Mouse (Mus musculus) liver, embryonic 16.5 days (tissue): ENCODE results near the gene Hephl1. TPM values are rescaled to one million over a fixed set of nuclear protein-coding genes. Genes with fewer than 3 reads are reported as not detected.

Source experiments
- ATAC-seq: fragments of 200-750 bp; cut with Nextera tagmentation; 2 replicates; pipeline ENCODE4 v1.8.0; 2017; ENCODE audit warnings: low read depth, mild to moderate bottlenecking, moderate number of reproducible peaks, moderate library complexity
- H3K27ac ChIP-seq: fragments of 300-500 bp; sonication (generic); 2 replicates; pipeline ENCODE4 v1.5.1; 2014; ENCODE audit warnings: mild to moderate bottlenecking, low read length
- H3K27me3 ChIP-seq: fragments of 300-500 bp; sonication (generic); 2 replicates; pipeline ENCODE4 v1.6.1; 2014; ENCODE audit warnings: low read depth, low read length, mixed read lengths; ENCODE audit not compliant: control insufficient read depth, insufficient read depth
- H3K36me3 ChIP-seq: fragments of 300-500 bp; sonication (generic); 2 replicates; pipeline ENCODE4 v1.6.1; 2014; ENCODE audit warnings: mild to moderate bottlenecking; ENCODE audit not compliant: control insufficient read depth, insufficient read depth
- H3K4me1 ChIP-seq: fragments of 300-500 bp; sonication (generic); 2 replicates; pipeline ENCODE4 v1.6.1; 2014; ENCODE audit warnings: low read depth, low read length, mixed read lengths; ENCODE audit not compliant: control insufficient read depth
- H3K4me2 ChIP-seq: fragments of 300-500 bp; sonication (generic); 2 replicates; pipeline ENCODE4 v1.6.1; 2014; ENCODE audit warnings: low read depth, low read length, mixed read lengths
- H3K4me3 ChIP-seq: fragments of 300-500 bp; sonication (generic); 2 replicates; pipeline ENCODE4 v1.5.1; 2014; ENCODE audit warnings: low read depth, mild to moderate bottlenecking, low read length
- H3K9ac ChIP-seq: fragments of 300-500 bp; sonication (generic); 2 replicates; pipeline ENCODE4 v1.6.1; 2014; ENCODE audit warnings: low read depth, low read length
- H3K9me3 ChIP-seq: fragments of 300-500 bp; sonication (generic); replicated peaks from 2 replicates; pipeline ENCODE4 v1.6.1; 2016; ENCODE audit warnings: low read length; ENCODE audit not compliant: control insufficient read depth
- WGBS: fragments of 180-500 bp; shearing (Covaris S2); extraction: QIAGEN DNeasy Blood & Tissue Kit; methylation state at CpG from one replicate; pipeline ENCODE4 v1.1.7; 2014; ENCODE audit not compliant: insufficient replicate concordance; 5-methylcytosine and 5-hydroxymethylcytosine counted together
- polyA plus RNA-seq: library from polyadenylated mRNA; unstranded; fragments of >200 nt; fragmentation: Nextera tagmentation; extraction: Ambion mirVana; gene quantifications from 2 replicates; pipeline ENCODE4 v1.2.1, GENCODE M21; 2015

The Hephl1 gene
- polyA plus RNA-seq, 1 experiment from 2014 or later = not detected

GRCm38 (mm10) chr9:15032797-15033196 is 79.1 kb downstream of the Hephl1 start:
- Histone ChIP-seq H3K27me3 (no peaks in the 10 kb centered on the region), H3K4me1 (no peaks in the 10 kb centered on the region), H3K27ac (no peak overlapping the region), H3K36me3 (no peaks in the 10 kb centered on the region), H3K9ac (no peak overlapping the region), H3K4me3 (no peak overlapping the region), H3K9me3 (no peaks in the 10 kb centered on the region), H3K4me2 (no peak overlapping the region)
- WGBS = 65% methylated on average over 4 of the region's 4 CpGs
- no peak for ATAC-seq

- no peak overlapping the region for H3K9ac ChIP-seq
- no peak for ATAC-seq
- no peak overlapping the region for H3K4me3 ChIP-seq
- WGBS = 66% methylated on average over 8 of the region's 8 CpGs
- H3K9me3 ChIP-seq = no peaks in the 10 kb centered on the region
- H3K4me2 ChIP-seq = no peak overlapping the region
- H3K36me3 ChIP-seq = no peaks in the 10 kb centered on the region
- no peak overlapping the region for H3K27ac ChIP-seq
- no peaks in the 10 kb centered on the region for H3K27me3 ChIP-seq
- no peaks in the 10 kb centered on the region for H3K4me1 ChIP-seq
These were observed 81.1 kb downstream of the Hephl1 start for GRCm38 (mm10) chr9:15030771-15031170.

- Histone ChIP-seq H3K9me3 (no peaks in the 10 kb centered on the region), H3K36me3 (no peaks in the 10 kb centered on the region), H3K9ac (no peak overlapping the region), H3K4me2 (no peak overlapping the region), H3K4me1 (no peaks in the 10 kb centered on the region), H3K27me3 (no peaks in the 10 kb centered on the region), H3K27ac (no peak overlapping the region), H3K4me3 (no peak overlapping the region)
- WGBS = 35% methylated on average over 4 of the region's 5 CpGs
- no peak for ATAC-seq
These were observed 82.7 kb downstream of the Hephl1 start for GRCm38 (mm10) chr9:15029025-15029727.

- H3K36me3 ChIP-seq = no peaks in the 10 kb centered on the region
- no peak for ATAC-seq
These were observed 84.2 kb downstream of the Hephl1 start for GRCm38 (mm10) chr9:15027725-15028124.

GRCm38 (mm10) chr9:15023049-15023448 is 88.9 kb downstream of the Hephl1 start:
- no peaks in the 10 kb centered on the region for H3K4me1 ChIP-seq
- 50% methylated on average over 1 of the region's 1 CpGs for WGBS

More at GRCm38 (mm10) chr9:15027725-15028124, 84.2 kb downstream of the Hephl1 start:
- H3K27me3 ChIP-seq = no peaks in the 10 kb centered on the region
- H3K9me3 ChIP-seq = no peaks in the 10 kb centered on the region
- H3K9ac ChIP-seq = no peak overlapping the region
- H3K4me1 ChIP-seq = no peaks in the 10 kb centered on the region
- no peak overlapping the region for H3K4me2 ChIP-seq
- no peak overlapping the region for H3K27ac ChIP-seq
- 35% methylated on average over 3 of the region's 3 CpGs for whole genome bisulfite sequencing
- H3K4me3 ChIP-seq = no peak overlapping the region

GRCm38 (mm10) chr9:15021156-15021555 is 90.8 kb downstream of the Hephl1 start:
- 36% methylated on average over 9 of the region's 9 CpGs for WGBS
- Histone ChIP-seq H3K4me2 (no peak overlapping the region), H3K9me3 (no peaks in the 10 kb centered on the region), H3K4me3 (no peak overlapping the region), H3K36me3 (no peaks in the 10 kb centered on the region), H3K9ac (no peak overlapping the region), H3K4me1 (no peaks in the 10 kb centered on the region), H3K27me3 (no peaks in the 10 kb centered on the region), H3K27ac (no peak overlapping the region)
- ATAC-seq = no peak

More at GRCm38 (mm10) chr9:15023049-15023448, 88.9 kb downstream of the Hephl1 start:
- Histone ChIP-seq H3K36me3 (no peaks in the 10 kb centered on the region), H3K9me3 (no peaks in the 10 kb centered on the region), H3K9ac (no peak overlapping the region), H3K4me2 (no peak overlapping the region), H3K4me3 (no peak overlapping the region), H3K27me3 (no peaks in the 10 kb centered on the region), H3K27ac (no peak overlapping the region)
- no peak for ATAC-seq

GRCm38 (mm10) chr9:15020561-15021080 is 91.3 kb downstream of the Hephl1 start:
- H3K9me3 ChIP-seq = no peaks in the 10 kb centered on the region
- H3K9ac ChIP-seq = no peak overlapping the region
- no peak overlapping the region for H3K4me3 ChIP-seq
- no peaks in the 10 kb centered on the region for H3K36me3 ChIP-seq
- H3K27ac ChIP-seq = no peak overlapping the region
- ATAC-seq = no peak
- H3K4me1 ChIP-seq = no peaks in the 10 kb centered on the region
- H3K4me2 ChIP-seq = no peak overlapping the region
- WGBS = 62% methylated on average over 5 of the region's 5 CpGs
- no peaks in the 10 kb centered on the region for H3K27me3 ChIP-seq

GRCm38 (mm10) chr9:15018756-15019131 is 93.2 kb downstream of the Hephl1 start:
- H3K4me1 ChIP-seq = no peaks in the 10 kb centered on the region
- ATAC-seq = no peak
- 39% methylated on average over 5 of the region's 5 CpGs for WGBS
- H3K4me3 ChIP-seq = no peak overlapping the region
- H3K9ac ChIP-seq = no peak overlapping the region
- no peak overlapping the region for H3K4me2 ChIP-seq
- H3K27me3 ChIP-seq = no peaks in the 10 kb centered on the region
- no peaks in the 10 kb centered on the region for H3K36me3 ChIP-seq
- H3K9me3 ChIP-seq = no peaks in the 10 kb centered on the region
- no peak overlapping the region for H3K27ac ChIP-seq
